Mouse (Mus musculus) naive thymus-derived CD4-positive, alpha-beta T cell, adult 2 months (primary cell): ENCODE measurements around the gene Tsc22d4.

Experiments used
- DNase-seq: peaks from one replicate; pipeline ENCODE4 v3.0.0-alpha.2; 2011; ENCODE audit warnings: low read depth

The Tsc22d4 gene

GRCm38 (mm10) chr5:137764609-137765340 lies 19.2 kb downstream of the Tsc22d4 start:
- no peak for DNase-seq

GRCm38 (mm10) chr5:137766270-137766669 lies 20.7 kb downstream of the Tsc22d4 start:
- DNase-seq, result peak; percentile 88

- no peak for DNase-seq
Observed at GRCm38 (mm10) chr5:137768475-137768874, 22.9 kb downstream of the Tsc22d4 start.

- peak; percentile 88 for DNase-seq
Observed at GRCm38 (mm10) chr5:137770709-137771108, 25.2 kb downstream of the Tsc22d4 start.

GRCm38 (mm10) chr5:137772755-137773154 lies 27.2 kb downstream of the Tsc22d4 start:
- no peak for DNase-seq

GRCm38 (mm10) chr5:137775587-137776290 lies 30.2 kb downstream of the Tsc22d4 start:
- no peak for DNase-seq

GRCm38 (mm10) chr5:137776408-137776918 lies 30.9 kb downstream of the Tsc22d4 start:
- peak; percentile 54 for DNase-seq

- DNase-seq, result peak; percentile 22
Observed at GRCm38 (mm10) chr5:137777267-137777845, 31.8 kb downstream of the Tsc22d4 start.

- peak; percentile 97 for DNase-seq
Observed at GRCm38 (mm10) chr5:137778635-137779034, 33.1 kb downstream of the Tsc22d4 start, which contains the start of gene Ppp1r35. Gene Ppp1r35 (plus strand): TSS chr5:137778849.

- DNase-seq, result peak; percentile 61
Observed at GRCm38 (mm10) chr5:137779053-137779933, 33.8 kb downstream of the Tsc22d4 start.

- DNase-seq, result no peak
Observed at GRCm38 (mm10) chr5:137781661-137782060, 36.1 kb downstream of the Tsc22d4 start.

- DNase-seq, result no peak
Observed at GRCm38 (mm10) chr5:137782776-137783522, 37.4 kb downstream of the Tsc22d4 start.

GRCm38 (mm10) chr5:137783901-137784540 lies 38.5 kb downstream of the Tsc22d4 start:
- peak; percentile 25 for DNase-seq

GRCm38 (mm10) chr5:137784546-137784945 lies 39.0 kb downstream of the Tsc22d4 start:
- DNase-seq, result peak; percentile 30

- DNase-seq, result no peak
Observed at GRCm38 (mm10) chr5:137785164-137786031, 39.9 kb downstream of the Tsc22d4 start.

- DNase-seq, result peak; percentile 100
Observed at GRCm38 (mm10) chr5:137786109-137786942, 40.8 kb downstream of the Tsc22d4 start.

GRCm38 (mm10) chr5:137787151-137787928 lies 41.8 kb downstream of the Tsc22d4 start, which contains the start of the genes Mepce and Zcwpw1:
Gene Mepce (minus strand): TSS chr5:137787655.
Gene Zcwpw1 (plus strand): TSS chr5:137787798.
- peak; percentile 99 for DNase-seq

- no peak for DNase-seq
Observed at GRCm38 (mm10) chr5:137788171-137788570, 42.6 kb downstream of the Tsc22d4 start.
